Comparison of ENCODE assay signal across 9 mouse cellular contexts in genomic region chr7:45509181-45509882, GRCm38 (mm10). TPM values are rescaled to one million over a fixed set of nuclear protein-coding genes. Genes with fewer than 3 reads are reported as not detected.
DNase-seq lines count a peak whose midpoint lies in the region; ATAC-seq and TF ChIP-seq lines count a peak whose summit lies in the region.
"Had no signal": no experiment of that assay in that cellular context is flagged by ENCODE, and none has a peak within 500 bp of the region (broad histone marks: within the 10 kb centered on the region; RNA-seq: fewer than 3 reads in every experiment).

No protein-coding gene starts in this region.

- H3K27ac ChIP-seq in heart, adult 2 months = peak overlapping the region; percentile 96
- no peak overlapping the region for H3K27ac ChIP-seq in forebrain, embryonic 13.5 days
- H3K27ac ChIP-seq in liver, embryonic 13.5 days = peak overlapping the region; percentile 98

- DNase-seq in heart, adult 2 months = no peak
- no peak for DNase-seq in heart, postnatal 14 days
- DNase-seq in liver, embryonic 13.5 days = peak; percentile 44
- DNase-seq in thymus, postnatal 4 days = peak; percentile 50
- no peak for DNase-seq in right cerebral cortex, postnatal 14 days
- DNase-seq in embryo, embryonic 10.5 days (ENCODE audit: low spot score) = no peak

- intact Hi-C loops in heart, adult 2 months (cut with DNase I) = loop anchor here (2.0 kb wide), 1 partner anchor 15 kb away; no protein-coding TSS in a partner anchor
- intact Hi-C loops in heart, postnatal 14 days (cut with DNase I) = no loop called here

- no peak for TF ChIP-seq EP300 in heart, adult 2 months (IDR thresholded peaks at IDR 0.05; ENCODE audit: insufficient read depth, low read depth, low read length)

- no peak for TF ChIP-seq POLR2A in heart, adult 2 months (IDR thresholded peaks at IDR 0.05; ENCODE audit: insufficient read depth, low read depth, low read length)

- H3K9ac ChIP-seq in heart, adult 2 months (ENCODE audit: low read depth, low read length) = peak overlapping the region; percentile 95
- peak overlapping the region; percentile 88 for H3K9ac ChIP-seq in forebrain, embryonic 13.5 days
- peak overlapping the region; percentile 98 for H3K9ac ChIP-seq in liver, embryonic 13.5 days

- no peaks in the 10 kb centered on the region for H3K27me3 ChIP-seq in heart, adult 2 months (ENCODE audit: control insufficient read depth, insufficient read depth, low read length)
- H3K27me3 ChIP-seq in forebrain, embryonic 13.5 days = no peaks in the 10 kb centered on the region
- no peaks in the 10 kb centered on the region for H3K27me3 ChIP-seq in liver, embryonic 13.5 days

- H3K4me1 ChIP-seq in heart, adult 2 months (ENCODE audit: control insufficient read depth, insufficient read depth, low read length) = peaks cover 3% of the 10 kb centered on the region
- peaks cover 15% of the 10 kb centered on the region for H3K4me1 ChIP-seq in forebrain, embryonic 13.5 days
- H3K4me1 ChIP-seq in liver, embryonic 13.5 days (replicated peaks) = peaks cover 58% of the 10 kb centered on the region

- peak overlapping the region; percentile 77 for H3K4me3 ChIP-seq in heart, adult 2 months
- H3K4me3 ChIP-seq in forebrain, embryonic 13.5 days = peak overlapping the region; percentile 72
- peak overlapping the region; percentile 95 for H3K4me3 ChIP-seq in liver, embryonic 13.5 days (replicated peaks)

- no peak for TF ChIP-seq CTCF in heart, adult 2 months (IDR thresholded peaks at IDR 0.05)

- peak overlapping the region; percentile 88 for H3K4me2 ChIP-seq in forebrain, embryonic 13.5 days
- peak overlapping the region; percentile 97 for H3K4me2 ChIP-seq in liver, embryonic 13.5 days

- ATAC-seq in CD4-positive, CD25-positive, alpha-beta regulatory T cell, adult 4 months = peak; percentile 8
- peak; percentile 16; the same call in 1 of the 2 replicates for ATAC-seq in forebrain, embryonic 13.5 days
- ATAC-seq in liver, embryonic 13.5 days (ENCODE audit: low read depth) = peak; percentile 47

- no peaks in the 10 kb centered on the region for H3K9me3 ChIP-seq in forebrain, embryonic 13.5 days (replicated peaks)
- no peaks in the 10 kb centered on the region for H3K9me3 ChIP-seq in liver, embryonic 13.5 days (replicated peaks)

- 32% methylated on average over 19 of the region's 19 CpGs for WGBS in heart, adult 2 months
- 42% methylated on average over 19 of the region's 19 CpGs for WGBS in forebrain, embryonic 13.5 days
- 17% methylated on average over 19 of the region's 19 CpGs for WGBS in liver, embryonic 13.5 days (ENCODE audit: insufficient replicate concordance)

- H3K36me3 ChIP-seq in heart, adult 2 months (ENCODE audit: control insufficient read depth, insufficient read depth, low read length) = no peaks in the 10 kb centered on the region; the same call in 1 of the 2 replicates
- H3K36me3 ChIP-seq in forebrain, embryonic 13.5 days (ENCODE audit: poor library complexity, severe bottlenecking) = peaks cover 23% of the 10 kb centered on the region
- peaks cover 37% of the 10 kb centered on the region for H3K36me3 ChIP-seq in liver, embryonic 13.5 days

- no peaks in the 10 kb centered on the region for H3K79me2 ChIP-seq in heart, adult 2 months (replicated peaks; ENCODE audit: control insufficient read depth, insufficient read depth, low read length)

RNA-seq across cellular contexts. Expression of gene Nucb1, which starts 0.9 kb away (rescaled TPM):
- 100 to 1,000 TPM; 132 to 152 TPM for total RNA-seq in heart, adult 2 months (2021)
- 158 and 177 TPM in 2 replicates for polyA plus RNA-seq in heart, adult 2 months (2012; rRNA removed)
- total RNA-seq in heart, postnatal 14 days (2021) = 100 to 1,000 TPM; 116 to 137 TPM
- 100 to 1,000 TPM; 124 to 159 TPM for polyA plus RNA-seq in CD4-positive, CD25-positive, alpha-beta regulatory T cell, adult 4 months (2017; shearing (Covaris generic))
- polyA plus RNA-seq in forebrain, embryonic 13.5 days (2015; fragmentation: Nextera tagmentation; extraction: Ambion mirVana) = 73.2 and 85.4 TPM in 2 replicates
- polyA plus RNA-seq in liver, embryonic 13.5 days (2015; fragmentation: Nextera tagmentation; extraction: Ambion mirVana) = 110 and 127 TPM in 2 replicates

RNA-seq across cellular contexts. Expression of gene Ppp1r15a, which starts 16.7 kb away (rescaled TPM):
- 10 to 100 TPM; 27.3 to 29.6 TPM for total RNA-seq in heart, adult 2 months (2021)
- polyA plus RNA-seq in heart, adult 2 months (2012; rRNA removed) = 20.9 and 36.0 TPM in 2 replicates
- total RNA-seq in heart, postnatal 14 days (2021) = 10 to 100 TPM; 21.7 to 32.8 TPM
- polyA plus RNA-seq in CD4-positive, CD25-positive, alpha-beta regulatory T cell, adult 4 months (2017; shearing (Covaris generic)) = 100 to 1,000 TPM in 1 of 2 experiments, 10 to 100 TPM in 1; 49.3 to 132 TPM
- polyA plus RNA-seq in forebrain, embryonic 13.5 days (2015; fragmentation: Nextera tagmentation; extraction: Ambion mirVana) = 13.5 and 15.3 TPM in 2 replicates
- 180 and 197 TPM in 2 replicates for polyA plus RNA-seq in liver, embryonic 13.5 days (2015; fragmentation: Nextera tagmentation; extraction: Ambion mirVana)

RNA-seq across cellular contexts. Expression of gene Plekha4, which starts 16.8 kb away (rescaled TPM):
- 1 to 10 TPM; 2.9 to 3.2 TPM for total RNA-seq in heart, adult 2 months (2021)
- polyA plus RNA-seq in heart, adult 2 months (2012; rRNA removed) = 6.7 and 7.2 TPM in 2 replicates
- 1 to 10 TPM; 1.9 to 2.1 TPM for total RNA-seq in heart, postnatal 14 days (2021)
- under 1 TPM in 1 of 2 experiments, not detected in 1; 0.20 TPM for polyA plus RNA-seq in CD4-positive, CD25-positive, alpha-beta regulatory T cell, adult 4 months (2017; shearing (Covaris generic))
- 0.28 and 0.50 TPM in 2 replicates for polyA plus RNA-seq in forebrain, embryonic 13.5 days (2015; fragmentation: Nextera tagmentation; extraction: Ambion mirVana)
- 0.43 and 0.52 TPM in 2 replicates for polyA plus RNA-seq in liver, embryonic 13.5 days (2015; fragmentation: Nextera tagmentation; extraction: Ambion mirVana)

RNA-seq across cellular contexts. Expression of gene Dhdh, which starts 20.7 kb away (rescaled TPM):
- total RNA-seq in heart, adult 2 months (2021) = 1 to 10 TPM; 8.2 to 8.9 TPM
- polyA plus RNA-seq in heart, adult 2 months (2012; rRNA removed) = 6.4 and 10.1 TPM in 2 replicates
- 1 to 10 TPM; 4.5 to 6.0 TPM for total RNA-seq in heart, postnatal 14 days (2021)
- 1 to 10 TPM; 1.1 to 2.7 TPM for polyA plus RNA-seq in CD4-positive, CD25-positive, alpha-beta regulatory T cell, adult 4 months (2017; shearing (Covaris generic))
- 2.7 and 3.1 TPM in 2 replicates for polyA plus RNA-seq in forebrain, embryonic 13.5 days (2015; fragmentation: Nextera tagmentation; extraction: Ambion mirVana)
- 2.0 and 2.2 TPM in 2 replicates for polyA plus RNA-seq in liver, embryonic 13.5 days (2015; fragmentation: Nextera tagmentation; extraction: Ambion mirVana)

RNA-seq across cellular contexts. Expression of gene Gm45808, which starts 22.7 kb away (rescaled TPM):
- total RNA-seq in heart, adult 2 months (2021) = 1 to 10 TPM; 4.8 to 8.1 TPM
- polyA plus RNA-seq in heart, adult 2 months (2012; rRNA removed) = 1.6 and 2.5 TPM in 2 replicates
- total RNA-seq in heart, postnatal 14 days (2021) = 1 to 10 TPM; 2.8 to 4.6 TPM
- under 1 TPM in 1 of 2 experiments, not detected in 1; 0.62 TPM for polyA plus RNA-seq in CD4-positive, CD25-positive, alpha-beta regulatory T cell, adult 4 months (2017; shearing (Covaris generic))
- 0.26 TPM in 1 of 2 replicates, not detected in the other for polyA plus RNA-seq in forebrain, embryonic 13.5 days (2015; fragmentation: Nextera tagmentation; extraction: Ambion mirVana)
- polyA plus RNA-seq in liver, embryonic 13.5 days (2015; fragmentation: Nextera tagmentation; extraction: Ambion mirVana) = not detected in 2 replicates
- polyA plus RNA-seq: large intestine, adult 2 months had no signal

Comparison
In these comparisons a context has a peak if more than half of its experiments do, and no peak if none do; other contexts are left out.
1. DNase-seq: peak in liver, embryonic 13.5 days (single experiment) and thymus, postnatal 4 days (single experiment); none in heart, adult 2 months (0 of 2), heart, postnatal 14 days (0 of 2), right cerebral cortex, postnatal 14 days (single experiment) and embryo, embryonic 10.5 days (single experiment).
2. Peak in every context shown above with its lines, with median percentiles within 50 percentile points of each other: H3K4me3 ChIP-seq, H3K9ac ChIP-seq and ATAC-seq.